13 mouse cellular contexts compared by ENCODE assay signal in genomic region chr2:60221236-60221635, GRCm38 (mm10). TPM values are rescaled to one million over a fixed set of nuclear protein-coding genes. Genes with fewer than 3 reads are reported as not detected.
A peak's percentile ranks its signal among the peaks of the same experiment; 100 is the strongest.
DNase-seq lines count a peak whose midpoint lies in the region; ATAC-seq and TF ChIP-seq lines count a peak whose summit lies in the region.
"Had no signal": no experiment of that assay in that cellular context is flagged by ENCODE, and none has a peak within 500 bp of the region (broad histone marks: within the 10 kb centered on the region; RNA-seq: fewer than 3 reads in every experiment).

No protein-coding gene starts in this region.

- ATAC-seq in midbrain, postnatal 0 days (ENCODE audit: low FRiP score), result no peak
- ATAC-seq in midbrain, embryonic 16.5 days, result no peak
- peak; percentile 60; the same call in 1 of the 2 replicates for ATAC-seq in heart, postnatal 0 days (ENCODE audit: insufficient read depth, low read depth)
- ATAC-seq: Patski had no signal

- no peaks in the 10 kb centered on the region for H3K27me3 ChIP-seq in heart, embryonic 10.5 days (ENCODE audit: insufficient read depth, poor library complexity, severe bottlenecking)
- H3K27me3 ChIP-seq in midbrain, postnatal 0 days (ENCODE audit: insufficient read depth, low read length), result no peaks in the 10 kb centered on the region
- H3K27me3 ChIP-seq in midbrain, embryonic 16.5 days (ENCODE audit: control insufficient read depth, insufficient read depth, low read depth, low read length), result no peaks in the 10 kb centered on the region
- no peaks in the 10 kb centered on the region for H3K27me3 ChIP-seq in heart, postnatal 0 days (ENCODE audit: control insufficient read depth, insufficient read depth, low read length)
- H3K27me3 ChIP-seq: CH12.LX; liver, embryonic 13.5 days; Patski had no signal

- no peak for TF ChIP-seq EP300 in heart, postnatal 0 days (IDR thresholded peaks at IDR 0.05; ENCODE audit: low read depth)

- 66% methylated on average over 6 of the region's 6 CpGs for WGBS in heart, embryonic 10.5 days
- 49% methylated on average over 6 of the region's 6 CpGs for WGBS in midbrain, postnatal 0 days
- WGBS in midbrain, embryonic 16.5 days, result 65% methylated on average over 6 of the region's 6 CpGs
- 24% methylated on average over 6 of the region's 6 CpGs for WGBS in heart, postnatal 0 days

- H3K36me3 ChIP-seq in heart, embryonic 10.5 days, result peaks cover 5% of the 10 kb centered on the region; the same call in 1 of the 2 replicates
- no peaks in the 10 kb centered on the region for H3K36me3 ChIP-seq in midbrain, postnatal 0 days (ENCODE audit: insufficient read depth, low read length)
- no peaks in the 10 kb centered on the region for H3K36me3 ChIP-seq in midbrain, embryonic 16.5 days (ENCODE audit: control insufficient read depth, insufficient read depth, low read length)
- H3K36me3 ChIP-seq in heart, postnatal 0 days (replicated peaks; ENCODE audit: control insufficient read depth, insufficient read depth, low read length), result no peaks in the 10 kb centered on the region
- H3K36me3 ChIP-seq: liver, embryonic 13.5 days had no signal

- no peaks in the 10 kb centered on the region for H3K9me3 ChIP-seq in heart, embryonic 10.5 days
- H3K9me3 ChIP-seq in midbrain, postnatal 0 days (ENCODE audit: low read length), result no peaks in the 10 kb centered on the region
- H3K9me3 ChIP-seq in midbrain, embryonic 16.5 days (replicated peaks; ENCODE audit: control insufficient read depth, low read length, poor library complexity, severe bottlenecking), result no peaks in the 10 kb centered on the region
- H3K9me3 ChIP-seq in heart, postnatal 0 days (replicated peaks; ENCODE audit: control insufficient read depth, low read length), result no peaks in the 10 kb centered on the region
- H3K9me3 ChIP-seq: liver, embryonic 13.5 days had no signal

- no peak overlapping the region for H3K9ac ChIP-seq in midbrain, postnatal 0 days (replicated peaks; ENCODE audit: low read length, poor library complexity, severe bottlenecking)
- no peak overlapping the region for H3K9ac ChIP-seq in midbrain, embryonic 16.5 days (ENCODE audit: low read depth, low read length)
- H3K9ac ChIP-seq in heart, postnatal 0 days (replicated peaks; ENCODE audit: low read depth, low read length), result no peak overlapping the region
- H3K9ac ChIP-seq: liver, embryonic 13.5 days had no signal

- no peak overlapping the region for H3K4me2 ChIP-seq in midbrain, postnatal 0 days (ENCODE audit: low read depth, low read length, poor library complexity, severe bottlenecking)
- H3K4me2 ChIP-seq in midbrain, embryonic 16.5 days (ENCODE audit: low read length), result no peak overlapping the region
- no peak overlapping the region for H3K4me2 ChIP-seq in heart, postnatal 0 days (ENCODE audit: low read depth, low read length)
- H3K4me2 ChIP-seq: liver, embryonic 13.5 days had no signal

- peak; percentile 90 for DNase-seq in heart, adult 11 months
- DNase-seq in heart, embryonic 10.5 days (ENCODE audit: low spot score), result no peak
- DNase-seq in midbrain, postnatal 0 days (ENCODE audit: low spot score), result peak; percentile 10
- peak; percentile 45 for DNase-seq in heart, postnatal 0 days (ENCODE audit: low spot score)
- no peak for DNase-seq in spleen, postnatal 36 days (ENCODE audit: low spot score in 2 of 2)
- no peak for DNase-seq in left cerebral cortex, adult 11 months (ENCODE audit: low spot score)
- DNase-seq: liver, embryonic 13.5 days; lung, postnatal 36 days; right cerebral cortex, postnatal 25 days; thymus, postnatal 36 days had no signal

- TF ChIP-seq CTCF in midbrain, postnatal 0 days (IDR thresholded peaks at IDR 0.05), result no peak
- no peak for TF ChIP-seq CTCF in heart, postnatal 0 days (IDR thresholded peaks at IDR 0.05; ENCODE audit: low read depth)

- peaks cover 12% of the 10 kb centered on the region; the same call in 1 of the 2 replicates for H3K4me1 ChIP-seq in heart, embryonic 10.5 days
- no peaks in the 10 kb centered on the region for H3K4me1 ChIP-seq in midbrain, postnatal 0 days (ENCODE audit: insufficient read depth, low read length)
- H3K4me1 ChIP-seq in midbrain, embryonic 16.5 days (ENCODE audit: control insufficient read depth, insufficient read depth, low read length), result peaks cover 13% of the 10 kb centered on the region
- peaks cover 27% of the 10 kb centered on the region for H3K4me1 ChIP-seq in heart, postnatal 0 days (ENCODE audit: control insufficient read depth, insufficient read depth)

- no peak overlapping the region for H3K27ac ChIP-seq in heart, embryonic 10.5 days
- no peak overlapping the region for H3K27ac ChIP-seq in midbrain, postnatal 0 days (ENCODE audit: low read depth, low read length)
- H3K27ac ChIP-seq in midbrain, embryonic 16.5 days (ENCODE audit: low read length), result no peak overlapping the region
- H3K27ac ChIP-seq in heart, postnatal 0 days (ENCODE audit: low read depth), result peak overlapping the region; percentile 58
- H3K27ac ChIP-seq: liver, embryonic 13.5 days had no signal

- H3K4me3 ChIP-seq in heart, embryonic 10.5 days, result no peak overlapping the region
- no peak overlapping the region for H3K4me3 ChIP-seq in midbrain, postnatal 0 days (ENCODE audit: low read depth, low read length)
- no peak overlapping the region for H3K4me3 ChIP-seq in midbrain, embryonic 16.5 days (ENCODE audit: low read depth, low read length)
- H3K4me3 ChIP-seq in heart, postnatal 0 days (ENCODE audit: low read depth, low read length), result no peak overlapping the region
- H3K4me3 ChIP-seq: liver, embryonic 13.5 days had no signal

RNA-seq across cellular contexts. Expression of gene March7, which starts 11.5 kb away (rescaled TPM):
- polyA plus RNA-seq in heart, embryonic 10.5 days (2016; fragmentation: Nextera tagmentation; extraction: Ambion mirVana), result 63.8 and 68.4 TPM in 2 replicates
- 67.1 and 103 TPM in 2 replicates for total RNA-seq in midbrain, postnatal 0 days (2014; rRNA removed)
- 72.1 and 76.2 TPM in 2 replicates for polyA plus RNA-seq in midbrain, postnatal 0 days (2015; fragmentation: Nextera tagmentation; extraction: Ambion mirVana)
- 94.7 and 97.3 TPM in 2 replicates for polyA plus RNA-seq in midbrain, embryonic 16.5 days (2015; fragmentation: Nextera tagmentation; extraction: Ambion mirVana)
- 61.5 and 74.8 TPM in 2 replicates for total RNA-seq in heart, postnatal 0 days (2014; rRNA removed; ENCODE audit: low replicate concordance)
- polyA plus RNA-seq in heart, postnatal 0 days (2015; fragmentation: Nextera tagmentation; extraction: Ambion mirVana), result 38.8 and 43.5 TPM in 2 replicates

RNA-seq across cellular contexts. Expression of gene Baz2b, which starts 11.6 kb away (rescaled TPM):
- 49.1 and 55.1 TPM in 2 replicates for polyA plus RNA-seq in heart, embryonic 10.5 days (2016; fragmentation: Nextera tagmentation; extraction: Ambion mirVana)
- total RNA-seq in midbrain, postnatal 0 days (2014; rRNA removed), result 89.3 and 99.9 TPM in 2 replicates
- polyA plus RNA-seq in midbrain, postnatal 0 days (2015; fragmentation: Nextera tagmentation; extraction: Ambion mirVana), result 59.0 and 72.3 TPM in 2 replicates
- polyA plus RNA-seq in midbrain, embryonic 16.5 days (2015; fragmentation: Nextera tagmentation; extraction: Ambion mirVana), result 75.3 and 86.4 TPM in 2 replicates
- 29.1 and 46.2 TPM in 2 replicates for total RNA-seq in heart, postnatal 0 days (2014; rRNA removed; ENCODE audit: low replicate concordance)
- polyA plus RNA-seq in heart, postnatal 0 days (2015; fragmentation: Nextera tagmentation; extraction: Ambion mirVana), result 38.8 and 40.3 TPM in 2 replicates

Comparison
In these comparisons a context has a peak if more than half of its experiments do, and no peak if none do; other contexts are left out.
1. DNase-seq: peak in heart, adult 11 months (single experiment), midbrain, postnatal 0 days (single experiment) and heart, postnatal 0 days (single experiment); none in heart, embryonic 10.5 days (single experiment), spleen, postnatal 36 days (0 of 2) and left cerebral cortex, adult 11 months (single experiment).